ENCODE assay signal across 10 mouse cellular contexts in the genomic region with DNA sequence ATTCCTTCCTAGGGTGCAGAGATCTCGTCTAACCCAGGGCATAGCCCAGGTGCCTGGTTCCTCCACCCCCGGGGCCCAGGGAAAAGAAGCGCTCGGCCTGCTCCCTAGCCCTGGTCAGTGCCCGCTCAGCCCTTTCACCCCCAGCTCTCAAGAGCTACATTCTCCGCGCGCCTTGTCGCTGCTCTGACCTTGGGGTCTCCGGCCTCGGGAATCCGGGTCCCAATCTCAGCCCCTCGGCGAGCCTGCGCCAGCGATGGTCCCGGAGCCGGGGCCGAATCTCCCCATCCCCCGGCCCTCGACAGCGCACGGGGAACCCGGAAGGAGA. TPM values are rescaled to one million over a fixed set of nuclear protein-coding genes. Genes with fewer than 3 reads are reported as not detected.
DNase-seq lines count a peak whose midpoint lies in the region; ATAC-seq and TF ChIP-seq lines count a peak whose summit lies in the region.
"Had no signal": no experiment of that assay in that cellular context is flagged by ENCODE, and none has a peak within 500 bp of the region (broad histone marks: within the 10 kb centered on the region; RNA-seq: fewer than 3 reads in every experiment).

No protein-coding gene starts in this region.

- peak overlapping the region; percentile 98 for H3K4me2 ChIP-seq in kidney, postnatal 0 days (ENCODE audit: low read length)
- H3K4me2 ChIP-seq in embryonic facial prominence, embryonic 15.5 days (replicated peaks): peak overlapping the region; percentile 98
- H3K4me2 ChIP-seq in intestine, embryonic 15.5 days (replicated peaks): peak overlapping the region; percentile 96
- H3K4me2 ChIP-seq in myocyte (ENCODE audit: low read depth): peak overlapping the region; percentile 59

- peak overlapping the region; percentile 50; the same call in 1 of the 2 replicates for H3K9ac ChIP-seq in kidney, postnatal 0 days (ENCODE audit: low read depth, low read length)
- peak overlapping the region; percentile 40; the same call in 1 of the 2 replicates for H3K9ac ChIP-seq in embryonic facial prominence, embryonic 15.5 days
- H3K9ac ChIP-seq in intestine, embryonic 15.5 days: peak overlapping the region; percentile 52

- no peak overlapping the region for H3K27ac ChIP-seq in kidney, postnatal 0 days
- H3K27ac ChIP-seq in embryonic facial prominence, embryonic 15.5 days (replicated peaks): no peak overlapping the region
- no peak overlapping the region for H3K27ac ChIP-seq in intestine, embryonic 15.5 days

- H3K4me1 ChIP-seq in kidney, postnatal 0 days (replicated peaks; ENCODE audit: insufficient read depth, low read length): peaks cover 5% of the 10 kb centered on the region; the same call in 1 of the 2 replicates
- peaks cover 20% of the 10 kb centered on the region for H3K4me1 ChIP-seq in embryonic facial prominence, embryonic 15.5 days
- H3K4me1 ChIP-seq in intestine, embryonic 15.5 days (replicated peaks): peaks cover 11% of the 10 kb centered on the region

- H3K79me2 ChIP-seq in myocyte (ENCODE audit: control insufficient read depth, insufficient read depth): peaks cover 18% of the 10 kb centered on the region

- H3ac ChIP-seq in myocyte (ENCODE audit: control insufficient read depth, insufficient read length): peak overlapping the region; percentile 21

- H3K4me3 ChIP-seq in kidney, postnatal 0 days (replicated peaks; ENCODE audit: low read depth, low read length): peak overlapping the region; percentile 54
- H3K4me3 ChIP-seq in embryonic facial prominence, embryonic 15.5 days (replicated peaks): peak overlapping the region; percentile 54
- peak overlapping the region; percentile 52 for H3K4me3 ChIP-seq in intestine, embryonic 15.5 days (replicated peaks)
- H3K4me3 ChIP-seq in myocyte: peak overlapping the region; percentile 30

- H3K9me3 ChIP-seq in kidney, postnatal 0 days (replicated peaks; ENCODE audit: low read length): no peaks in the 10 kb centered on the region
- H3K9me3 ChIP-seq in embryonic facial prominence, embryonic 15.5 days (replicated peaks): no peaks in the 10 kb centered on the region
- H3K9me3 ChIP-seq in intestine, embryonic 15.5 days: no peaks in the 10 kb centered on the region

- DNase-seq in kidney, postnatal 0 days (ENCODE audit: low spot score): no peak
- DNase-seq in kidney, adult 8-10 months: no peak
- DNase-seq in ovary, adult 18-20 months (ENCODE audit: low spot score): no peak
- DNase-seq in left cerebral cortex, adult 18-20 months (ENCODE audit: low spot score in 2 of 2): no peak
- DNase-seq in right cerebral cortex, postnatal 10 days (ENCODE audit: low spot score in 2 of 2): no peak
- DNase-seq: cerebellum, adult 11-12 months had no signal

- no peak for TF ChIP-seq CTCF in kidney, postnatal 0 days (IDR thresholded peaks at IDR 0.05; ENCODE audit: low read depth)

- no peak for TF ChIP-seq POLR2A in myocyte (IDR thresholded peaks at IDR 0.05; ENCODE audit: insufficient read length, low read depth)

- no peak for ATAC-seq in kidney, postnatal 0 days (replicated peaks; ENCODE audit: low FRiP score, low read depth)
- no peak for ATAC-seq in embryonic facial prominence, embryonic 15.5 days (ENCODE audit: insufficient number of reproducible peaks, low FRiP score, low TSS enrichment, low read depth)
- no peak for ATAC-seq in intestine, embryonic 15.5 days

- H3K27me3 ChIP-seq in kidney, postnatal 0 days (ENCODE audit: insufficient read depth, low read length): peaks cover 43% of the 10 kb centered on the region
- peaks cover 80% of the 10 kb centered on the region for H3K27me3 ChIP-seq in embryonic facial prominence, embryonic 15.5 days
- H3K27me3 ChIP-seq in intestine, embryonic 15.5 days (replicated peaks): peaks cover 65% of the 10 kb centered on the region
- H3K27me3 ChIP-seq in myocyte (ENCODE audit: control insufficient read depth, insufficient read depth, insufficient read length): no peaks in the 10 kb centered on the region

- no peaks in the 10 kb centered on the region for H3K36me3 ChIP-seq in kidney, postnatal 0 days (ENCODE audit: insufficient read depth, low read length)
- no peaks in the 10 kb centered on the region for H3K36me3 ChIP-seq in embryonic facial prominence, embryonic 15.5 days
- no peaks in the 10 kb centered on the region for H3K36me3 ChIP-seq in intestine, embryonic 15.5 days
- no peaks in the 10 kb centered on the region for H3K36me3 ChIP-seq in myocyte (ENCODE audit: control insufficient read depth, insufficient read depth)

- WGBS in kidney, postnatal 0 days: 1% methylated on average over 24 of the region's 24 CpGs
- under 1% methylated on average over 24 of the region's 24 CpGs for WGBS in embryonic facial prominence, embryonic 15.5 days
- 2% methylated on average over 23 of the region's 24 CpGs for WGBS in intestine, embryonic 15.5 days

TF ChIP-seq in myocyte, 11 proteins besides CTCF, POLR2A, EP300 and RAD21:
- TF ChIP-seq TCF3 (IDR thresholded peaks at IDR 0.05; ENCODE audit: insufficient read length, low read depth): no peak
TF ChIP-seq in myocyte: peak in this region for 0.

RNA-seq across cellular contexts. Expression of gene Scn5a, which starts 0.5 kb away (rescaled TPM):
- polyA plus RNA-seq in kidney, postnatal 0 days (2015; fragmentation: Nextera tagmentation; extraction: Ambion mirVana): 0.12 and 0.18 TPM in 2 replicates
- polyA plus RNA-seq in embryonic facial prominence, embryonic 15.5 days (2015; fragmentation: Nextera tagmentation; extraction: Ambion mirVana): 0.76 and 0.80 TPM in 2 replicates
- 0.45 TPM in 2 replicates for polyA plus RNA-seq in intestine, embryonic 15.5 days (2015; fragmentation: Nextera tagmentation; extraction: Ambion mirVana)
- polyA plus RNA-seq in myocyte (2012; fragmentation: generic; extraction: Trizol): 30.6 TPM
- total RNA-seq in left cerebral cortex, adult 18-20 months (2021): 1 to 10 TPM; 5.0 to 5.4 TPM
- total RNA-seq: hematopoietic stem cell, adult 5-6 weeks had no signal

Comparison
In these comparisons a context has a peak if more than half of its experiments do, and no peak if none do; other contexts are left out.
1. RNA of gene Scn5a, which starts 0.5 kb away (polyA plus RNA-seq): 30.6 TPM in myocyte (single experiment); 0.76 to 0.80 TPM in embryonic facial prominence, embryonic 15.5 days, 0.45 TPM in intestine, embryonic 15.5 days and 0.12 to 0.18 TPM in kidney, postnatal 0 days; every median in the first group is over 10 times any median in the second.
2. Peak in every context shown above with its lines, with median percentiles within 50 percentile points of each other: H3K4me2 ChIP-seq, H3K4me3 ChIP-seq and H3K9ac ChIP-seq.